Mouse (Mus musculus): ENCODE data around the gene Tuft1.

DNA sequence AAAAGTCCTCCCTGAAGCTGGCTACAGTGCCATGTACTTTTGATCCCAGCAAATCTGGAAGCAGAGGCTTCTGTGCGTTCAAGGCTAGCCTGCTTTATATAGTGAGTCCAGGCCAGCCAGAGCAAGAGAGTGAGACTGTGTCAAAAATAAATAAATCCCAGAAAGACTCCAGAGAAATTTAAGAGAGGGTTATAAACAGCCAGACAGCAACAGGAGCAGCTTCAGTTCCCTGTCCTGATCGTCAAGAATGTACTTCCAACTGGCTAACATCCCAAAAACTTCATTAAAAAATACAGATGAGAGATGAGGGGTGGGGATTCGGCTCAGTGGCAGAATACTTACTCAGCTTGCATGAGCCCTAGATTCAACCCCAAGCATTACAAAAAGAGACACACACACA, 93.5 kb downstream of the Tuft1 start:
- no peak for TF ChIP-seq POLR2A (IDR thresholded peaks at IDR 0.05; ENCODE audit: control insufficient read depth, low read depth, low read length)
- no peak for TF ChIP-seq CTCF (IDR thresholded peaks at IDR 0.05; ENCODE audit: control insufficient read depth, insufficient read depth, insufficient replicate concordance, low read depth, low read length)

All from testis, adult 2 months (tissue).